Mouse (Mus musculus): ENCODE results near the gene Cd200r1. TPM values are rescaled to one million over a fixed set of nuclear protein-coding genes. Genes with fewer than 3 reads are reported as not detected.

The Cd200r1 gene
- polyA plus RNA-seq, 1 experiment from 2014 or later: 0.81 TPM

GRCm38 (mm10) chr16:44734059-44734458, 31.5 kb upstream of the Cd200r1 start:
- Histone ChIP-seq H3K4me3 (no peak overlapping the region), H3K4me2 (no peak overlapping the region), H3K27ac (replicated peaks) (no peak overlapping the region), H3K9me3 (no peaks in the 10 kb centered on the region), H3K9ac (no peak overlapping the region), H3K27me3 (no peaks in the 10 kb centered on the region), H3K4me1 (replicated peaks) (no peaks in the 10 kb centered on the region), H3K36me3 (peaks cover 95% of the 10 kb centered on the region)
- WGBS: 91% methylated on average over 3 of the region's 3 CpGs
- no peak for ATAC-seq (ENCODE audit: low read depth)

DNA sequence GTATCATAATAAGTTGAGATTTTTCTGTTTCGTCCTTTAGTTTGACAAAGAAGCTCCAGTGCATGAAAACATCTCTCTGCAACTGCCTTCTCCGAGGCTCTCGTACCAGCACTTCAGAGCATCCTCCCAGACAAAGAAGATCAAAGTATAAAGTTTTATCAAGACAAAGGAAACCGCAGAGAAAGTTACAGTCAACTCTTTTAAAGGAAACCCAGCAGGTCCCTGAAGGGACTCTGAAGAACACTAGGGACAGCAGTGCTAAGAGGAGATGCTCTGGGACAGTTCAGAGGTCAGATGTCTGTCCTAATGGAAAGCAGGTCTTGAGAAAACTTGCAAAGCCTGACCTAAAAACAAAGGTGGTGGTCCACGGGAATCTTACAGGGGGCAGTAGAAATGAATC, 29.9 kb upstream of the Cd200r1 start:
- H3K27ac ChIP-seq (replicated peaks): no peak overlapping the region
- no peak overlapping the region for H3K9ac ChIP-seq
- no peaks in the 10 kb centered on the region for H3K9me3 ChIP-seq
- no peak overlapping the region for H3K4me2 ChIP-seq
- H3K36me3 ChIP-seq: peaks cover 89% of the 10 kb centered on the region
- H3K27me3 ChIP-seq: no peaks in the 10 kb centered on the region
- no peaks in the 10 kb centered on the region for H3K4me1 ChIP-seq (replicated peaks)
- ATAC-seq (ENCODE audit: low read depth): no peak
- H3K4me3 ChIP-seq: no peak overlapping the region
- 90% methylated on average over 5 of the region's 5 CpGs for WGBS

DNA sequence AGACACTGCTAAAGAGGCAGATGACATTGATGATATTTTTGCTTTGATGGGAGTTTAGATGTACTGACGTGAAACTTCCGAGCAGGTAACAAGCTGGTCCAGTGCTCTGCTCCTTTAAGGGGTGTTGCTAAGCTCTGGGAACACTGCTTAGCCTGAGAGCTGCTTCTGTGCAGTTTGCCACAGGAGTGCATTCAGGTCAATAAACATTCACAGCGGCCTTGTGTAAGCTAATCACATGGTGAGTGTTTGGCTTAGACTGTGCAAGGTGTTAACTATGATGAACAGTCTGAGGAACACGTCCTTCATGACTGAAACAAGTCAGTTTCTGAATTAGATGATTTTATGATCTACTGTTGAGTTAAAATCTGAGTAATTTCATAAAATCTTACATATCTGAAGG, 29.4 kb upstream of the Cd200r1 start:
- Histone ChIP-seq H3K27ac (replicated peaks) (no peak overlapping the region), H3K9ac (no peak overlapping the region), H3K4me3 (no peak overlapping the region), H3K9me3 (no peaks in the 10 kb centered on the region), H3K27me3 (no peaks in the 10 kb centered on the region), H3K36me3 (peaks cover 86% of the 10 kb centered on the region), H3K4me1 (replicated peaks) (no peaks in the 10 kb centered on the region), H3K4me2 (no peak overlapping the region)
- WGBS: 88% methylated on average over 4 of the region's 4 CpGs
- no peak for ATAC-seq (ENCODE audit: low read depth)

DNA sequence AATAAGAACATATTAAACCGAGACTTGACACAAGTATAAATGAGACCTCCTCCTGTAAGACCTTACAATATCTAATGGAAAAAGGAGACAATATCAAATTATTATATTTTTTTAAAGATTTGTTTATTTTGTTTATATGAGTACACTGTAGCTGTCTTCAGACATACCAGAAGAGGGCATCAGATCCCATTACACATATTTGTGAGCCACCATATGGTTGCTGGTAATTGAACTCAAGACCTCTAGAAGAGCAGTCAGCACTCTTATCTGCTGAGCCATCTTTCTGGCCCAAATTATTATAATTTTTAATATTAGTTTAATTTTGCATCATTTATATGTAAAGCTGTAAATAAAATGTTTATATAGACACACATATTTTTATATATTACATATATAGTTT, 22.8 kb upstream of the Cd200r1 start:
- Histone ChIP-seq H3K4me2 (no peak overlapping the region), H3K9ac (no peak overlapping the region), H3K36me3 (peaks cover 32% of the 10 kb centered on the region), H3K4me3 (no peak overlapping the region), H3K4me1 (replicated peaks) (peaks cover 22% of the 10 kb centered on the region), H3K27ac (replicated peaks) (no peak overlapping the region), H3K27me3 (no peaks in the 10 kb centered on the region), H3K9me3 (no peaks in the 10 kb centered on the region)
- ATAC-seq (ENCODE audit: low read depth): no peak
- 95% methylated on average over 1 of the region's 1 CpGs for WGBS

DNA sequence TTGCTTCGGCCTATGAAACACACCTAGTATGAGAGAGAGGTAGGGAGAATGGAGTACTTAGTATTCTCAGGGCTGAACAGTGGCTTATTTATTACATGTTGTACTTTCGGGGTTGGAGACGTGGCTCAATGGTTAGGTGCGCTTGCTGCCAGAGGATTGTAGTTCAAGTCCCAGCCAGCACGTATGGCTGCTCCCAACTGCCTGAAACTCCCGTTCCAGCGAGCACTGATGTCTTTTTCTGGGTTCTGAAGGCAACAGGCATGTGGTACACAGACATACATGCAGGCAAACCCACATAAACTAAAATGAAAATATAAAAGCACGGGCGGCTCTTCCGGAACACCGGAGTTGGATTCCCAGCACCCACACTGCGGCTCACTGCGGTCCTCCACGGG, 20.1 kb upstream of the Cd200r1 start:
- Histone ChIP-seq H3K4me2 (peak overlapping the region; percentile 85), H3K4me1 (replicated peaks) (peaks cover 22% of the 10 kb centered on the region), H3K27me3 (no peaks in the 10 kb centered on the region), H3K36me3 (peaks cover 11% of the 10 kb centered on the region), H3K27ac (replicated peaks) (peak overlapping the region; percentile 93), H3K4me3 (peak overlapping the region; percentile 66), H3K9ac (peak overlapping the region; percentile 83), H3K9me3 (no peaks in the 10 kb centered on the region)
- WGBS: 9% methylated on average over 14 of the region's 14 CpGs
- peak; percentile 23 for ATAC-seq (ENCODE audit: low read depth)

- Histone ChIP-seq H3K27ac (replicated peaks) (peak within 1 kb of the TSS; percentile 93), H3K9me3 (no peaks in the 10 kb centered on the region), H3K9ac (peak within 1 kb of the TSS; percentile 83), H3K4me1 (replicated peaks) (peaks cover 22% of the 10 kb centered on the region), H3K4me3 (peak within 1 kb of the TSS; percentile 66), H3K4me2 (peak within 1 kb of the TSS; percentile 85), H3K36me3 (peaks cover 11% of the 10 kb centered on the region), H3K27me3 (no peaks in the 10 kb centered on the region)
- peak; percentile 97 for ATAC-seq (ENCODE audit: low read depth)
- WGBS: under 1% methylated on average over 47 of the region's 47 CpGs
Observed at GRCm38 (mm10) chr16:44745866-44746562, 19.5 kb upstream of the Cd200r1 start, which contains the start of gene Gtpbp8. Gene Gtpbp8 (minus strand): TSS chr16:44746363.

DNA sequence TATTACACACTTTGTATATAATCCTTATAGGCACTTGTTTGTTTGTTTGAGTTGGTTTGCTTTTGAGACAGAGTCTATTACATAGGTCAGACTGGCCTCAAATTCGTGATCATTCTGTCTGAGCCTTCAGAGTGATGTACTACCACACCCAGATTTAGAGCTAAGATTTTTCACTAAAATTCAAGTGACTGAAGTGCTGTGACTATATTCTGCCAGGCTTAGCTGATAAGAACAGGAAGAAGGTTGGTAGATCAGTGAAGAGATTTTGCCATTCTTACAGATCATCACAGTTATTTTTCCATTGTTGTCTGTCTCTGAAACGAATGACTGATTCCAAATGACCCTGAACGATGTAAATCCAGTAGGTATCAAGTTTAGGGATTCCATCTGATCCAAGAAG, 17.5 kb upstream of the Cd200r1 start:
- no peaks in the 10 kb centered on the region for H3K36me3 ChIP-seq
- WGBS: 69% methylated on average over 3 of the region's 3 CpGs
- no peaks in the 10 kb centered on the region for H3K9me3 ChIP-seq
- no peak overlapping the region for H3K27ac ChIP-seq (replicated peaks)
- H3K4me3 ChIP-seq: no peak overlapping the region
- no peak overlapping the region for H3K9ac ChIP-seq
- ATAC-seq (ENCODE audit: low read depth): no peak
- H3K4me2 ChIP-seq: no peak overlapping the region
- no peaks in the 10 kb centered on the region for H3K27me3 ChIP-seq
- peaks cover 22% of the 10 kb centered on the region for H3K4me1 ChIP-seq (replicated peaks)

DNA sequence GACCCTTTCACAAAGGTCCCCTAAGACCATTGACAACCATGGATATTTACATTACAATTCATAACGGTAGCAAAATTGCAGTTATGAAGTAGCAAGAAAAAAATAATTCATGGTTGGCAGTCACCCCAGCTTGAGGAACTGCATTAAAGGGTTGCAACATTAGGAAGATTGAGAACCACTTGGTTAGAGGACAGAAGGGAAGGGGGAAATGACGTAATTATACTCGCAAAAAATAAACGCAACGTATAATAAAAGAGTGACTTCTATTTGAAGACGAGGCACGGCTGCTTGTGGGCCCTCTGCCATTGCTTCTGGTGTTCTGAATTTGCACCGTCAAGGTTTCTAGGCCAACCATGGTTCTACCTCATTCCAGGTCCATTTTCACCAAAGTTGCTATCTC, 7.8 kb upstream of the Cd200r1 start:
- 88% methylated on average over 8 of the region's 8 CpGs for WGBS

DNA sequence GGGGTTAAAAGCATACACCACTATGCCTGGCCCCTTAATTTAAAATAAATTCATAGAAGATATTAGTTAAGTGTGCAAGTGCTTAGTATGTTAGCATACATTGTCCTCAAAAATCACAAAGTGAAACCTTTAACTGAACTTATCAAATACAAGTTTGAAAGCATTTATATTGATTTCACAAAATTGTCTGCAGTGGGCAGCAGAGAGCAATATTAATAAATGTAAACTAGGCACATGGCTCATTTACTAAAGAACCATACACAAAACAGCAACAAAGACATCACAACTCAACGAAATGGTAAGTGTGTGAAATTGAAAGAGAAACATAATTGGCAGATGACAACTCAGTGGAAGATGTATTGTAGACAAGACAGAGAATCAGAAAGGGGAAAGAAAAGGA, 3.7 kb upstream of the Cd200r1 start:
- H3K27me3 ChIP-seq: no peaks in the 10 kb centered on the region
- no peak overlapping the region for H3K27ac ChIP-seq (replicated peaks)
- H3K4me3 ChIP-seq: no peak overlapping the region
- H3K9ac ChIP-seq: no peak overlapping the region
- no peaks in the 10 kb centered on the region for H3K36me3 ChIP-seq
- no peaks in the 10 kb centered on the region for H3K9me3 ChIP-seq
- H3K4me1 ChIP-seq (replicated peaks): no peaks in the 10 kb centered on the region
- H3K4me2 ChIP-seq: no peak overlapping the region
- WGBS: 89% methylated on average over 1 of the region's 1 CpGs
- no peak for ATAC-seq (ENCODE audit: low read depth)

More for the DNA sequence above, 7.8 kb upstream of the Cd200r1 start:
- Histone ChIP-seq H3K36me3 (no peaks in the 10 kb centered on the region), H3K4me2 (no peak overlapping the region), H3K27ac (replicated peaks) (no peak overlapping the region), H3K27me3 (no peaks in the 10 kb centered on the region), H3K4me3 (no peak overlapping the region), H3K9ac (no peak overlapping the region), H3K4me1 (replicated peaks) (no peaks in the 10 kb centered on the region), H3K9me3 (no peaks in the 10 kb centered on the region)
- ATAC-seq (ENCODE audit: low read depth): no peak

GRCm38 (mm10) chr16:44766320-44766892, 870 bp downstream of the Cd200r1 start:
- WGBS: 91% methylated on average over 9 of the region's 9 CpGs

GRCm38 (mm10) chr16:44767506-44767905, 2.0 kb downstream of the Cd200r1 start:
- no peaks in the 10 kb centered on the region for H3K4me1 ChIP-seq (replicated peaks)
- H3K36me3 ChIP-seq: no peaks in the 10 kb centered on the region
- no peaks in the 10 kb centered on the region for H3K27me3 ChIP-seq
- no peak overlapping the region for H3K4me3 ChIP-seq
- no peak for ATAC-seq (ENCODE audit: low read depth)
- WGBS: 91% methylated on average over 7 of the region's 7 CpGs
- H3K4me2 ChIP-seq: no peak overlapping the region
- no peak overlapping the region for H3K9ac ChIP-seq
- no peaks in the 10 kb centered on the region for H3K9me3 ChIP-seq
- H3K27ac ChIP-seq (replicated peaks): no peak overlapping the region

More at GRCm38 (mm10) chr16:44766320-44766892, 870 bp downstream of the Cd200r1 start:
- H3K4me2 ChIP-seq: no peak overlapping the region
- no peak overlapping the region for H3K27ac ChIP-seq (replicated peaks)
- H3K9me3 ChIP-seq: no peaks in the 10 kb centered on the region
- H3K36me3 ChIP-seq: no peaks in the 10 kb centered on the region
- H3K9ac ChIP-seq: no peak overlapping the region
- ATAC-seq (ENCODE audit: low read depth): no peak
- no peaks in the 10 kb centered on the region for H3K27me3 ChIP-seq
- no peaks in the 10 kb centered on the region for H3K4me1 ChIP-seq (replicated peaks)
- H3K4me3 ChIP-seq: no peak overlapping the region

DNA sequence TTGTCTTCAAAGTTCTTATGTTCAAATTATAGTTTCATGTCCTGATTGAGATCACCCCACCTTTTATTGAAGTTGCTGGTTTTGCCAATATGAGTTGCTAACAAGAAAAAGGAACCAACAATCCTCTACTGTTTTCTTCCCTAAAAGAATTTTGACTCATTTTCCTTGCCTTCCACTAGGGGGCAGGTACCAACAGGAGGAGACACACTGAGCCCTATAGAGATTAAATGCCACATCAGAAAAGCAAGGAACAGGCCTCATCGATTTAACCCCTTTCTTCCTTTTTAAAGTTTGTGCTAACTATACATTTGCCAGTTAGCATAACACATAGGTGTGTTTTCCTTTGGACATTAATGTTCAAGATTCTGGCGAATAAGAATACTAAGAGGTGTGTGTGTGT, 2.4 kb downstream of the Cd200r1 start:
- peak; percentile 63 for ATAC-seq (ENCODE audit: low read depth)
- no peak overlapping the region for H3K4me2 ChIP-seq
- no peaks in the 10 kb centered on the region for H3K4me1 ChIP-seq (replicated peaks)
- no peaks in the 10 kb centered on the region for H3K27me3 ChIP-seq
- H3K9ac ChIP-seq: no peak overlapping the region
- H3K4me3 ChIP-seq: no peak overlapping the region
- no peaks in the 10 kb centered on the region for H3K9me3 ChIP-seq
- WGBS: 61% methylated on average over 2 of the region's 2 CpGs
- H3K27ac ChIP-seq (replicated peaks): no peak overlapping the region
- no peaks in the 10 kb centered on the region for H3K36me3 ChIP-seq

DNA sequence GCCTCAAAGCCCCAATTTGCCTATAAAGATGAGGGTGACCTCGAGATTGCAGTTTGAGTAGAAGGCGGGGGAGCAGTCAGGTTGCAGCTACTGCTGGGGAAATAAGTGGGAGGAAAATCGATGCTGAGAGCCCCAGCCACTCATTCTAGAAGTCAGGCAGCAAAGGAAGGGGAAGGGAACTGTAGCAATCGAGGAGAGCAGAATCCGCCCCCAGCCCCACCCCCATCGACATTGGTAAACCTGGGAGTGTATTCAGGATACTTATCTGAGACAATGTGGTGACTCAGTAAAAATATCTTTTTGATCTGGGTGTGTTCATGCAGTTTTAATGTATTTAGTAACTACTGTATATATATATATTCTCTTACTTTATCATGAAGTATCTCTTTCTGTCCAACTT, 7.0 kb downstream of the Cd200r1 start:
- ATAC-seq (ENCODE audit: low read depth): no peak
- H3K36me3 ChIP-seq: no peaks in the 10 kb centered on the region
- H3K27me3 ChIP-seq: no peaks in the 10 kb centered on the region
- H3K27ac ChIP-seq (replicated peaks): no peak overlapping the region
- H3K9ac ChIP-seq: no peak overlapping the region
- WGBS: 81% methylated on average over 6 of the region's 6 CpGs
- no peaks in the 10 kb centered on the region for H3K4me1 ChIP-seq (replicated peaks)
- no peak overlapping the region for H3K4me2 ChIP-seq
- no peaks in the 10 kb centered on the region for H3K9me3 ChIP-seq
- H3K4me3 ChIP-seq: no peak overlapping the region
